Comparison of ENCODE assay signal across 8 mouse cellular contexts in the genomic region with DNA sequence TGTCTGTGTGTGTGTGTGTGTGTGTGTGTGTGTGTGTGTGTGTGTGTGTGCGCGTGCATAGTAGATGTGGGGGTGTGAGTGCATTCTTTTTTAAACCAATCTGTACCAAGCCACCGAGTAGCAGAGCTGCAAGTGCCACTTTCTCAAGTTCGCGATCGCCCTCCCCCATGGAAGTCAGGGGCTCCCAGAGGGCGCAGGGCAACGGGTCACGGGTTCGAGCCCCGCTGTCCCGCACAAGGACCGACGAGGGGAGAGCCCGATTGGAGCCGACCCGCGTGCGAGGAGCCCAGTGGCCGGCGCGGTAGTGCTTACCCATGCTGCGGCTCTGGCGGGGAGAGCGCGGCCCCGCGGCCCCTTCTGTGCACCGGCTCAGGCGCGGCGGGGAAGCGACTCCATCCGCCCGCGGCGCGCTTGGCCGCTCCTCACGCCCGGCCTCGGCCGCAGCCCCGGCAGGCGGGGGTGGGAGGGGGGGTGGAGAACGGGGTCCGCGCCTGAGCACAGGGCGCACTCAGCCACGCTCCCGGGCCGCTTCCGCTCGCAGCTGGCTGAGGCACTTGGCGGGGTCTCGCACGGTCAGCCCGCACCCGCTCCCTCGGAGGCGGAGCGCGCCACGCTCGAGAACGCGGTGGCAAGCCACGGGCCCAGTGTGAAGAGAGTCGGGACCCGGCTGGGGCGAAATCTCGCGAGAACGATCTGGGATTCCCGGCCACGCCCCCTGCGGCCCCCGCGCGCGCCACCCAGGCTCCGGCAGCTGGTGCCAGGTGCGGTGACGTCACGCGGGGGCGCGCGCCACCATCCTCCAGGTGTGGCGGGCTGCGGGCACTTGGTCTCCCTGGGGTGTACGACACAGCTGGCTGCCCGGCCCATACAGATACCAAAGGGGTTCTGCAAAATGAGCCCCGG. TPM values are rescaled to one million over a fixed set of nuclear protein-coding genes. Genes with fewer than 3 reads are reported as not detected.
DNase-seq lines count a peak whose midpoint lies in the region; ATAC-seq and TF ChIP-seq lines count a peak whose summit lies in the region.

A gene (minus strand): TSS at position 665 of the 903 bp plus-strand sequence.

- peak within 1 kb of the TSS; percentile 95 for H3K9ac ChIP-seq in embryonic facial prominence, embryonic 15.5 days
- peak within 1 kb of the TSS; percentile 98 for H3K9ac ChIP-seq in kidney, embryonic 15.5 days

- TF ChIP-seq POLR2A in bone marrow, adult 2 months (IDR thresholded peaks at IDR 0.05; ENCODE audit: borderline replicate concordance, control insufficient read depth, low read depth, low read length) = peak; percentile 92; the same call in 1 of the 2 replicates

- H3K36me3 ChIP-seq in embryonic facial prominence, embryonic 15.5 days = no peaks in the 10 kb centered on the region
- H3K36me3 ChIP-seq in kidney, embryonic 15.5 days = no peaks in the 10 kb centered on the region

- peak; percentile 96 for ATAC-seq in embryonic facial prominence, embryonic 15.5 days (ENCODE audit: insufficient number of reproducible peaks, low FRiP score, low TSS enrichment, low read depth)
- ATAC-seq in kidney, embryonic 15.5 days (replicated peaks; ENCODE audit: low FRiP score) = peak; percentile 98
- ATAC-seq in monocyte, adult 5-6 weeks (replicated peaks; ENCODE audit: insufficient number of reproducible peaks, low FRiP score, low TSS enrichment, poor library complexity, severe bottlenecking) = peak; percentile 83

- no peak for TF ChIP-seq CTCF in bone marrow, adult 2 months (IDR thresholded peaks at IDR 0.05; ENCODE audit: control insufficient read depth, insufficient read depth, low read length)

- no peaks in the 10 kb centered on the region for H3K27me3 ChIP-seq in embryonic facial prominence, embryonic 15.5 days
- no peaks in the 10 kb centered on the region for H3K27me3 ChIP-seq in kidney, embryonic 15.5 days

- no peaks in the 10 kb centered on the region for H3K9me3 ChIP-seq in embryonic facial prominence, embryonic 15.5 days (replicated peaks)
- no peaks in the 10 kb centered on the region for H3K9me3 ChIP-seq in kidney, embryonic 15.5 days (replicated peaks)

- WGBS in bone marrow, adult 2 months = under 1% methylated on average over 85 of the region's 94 CpGs
- WGBS in embryonic facial prominence, embryonic 15.5 days = under 1% methylated on average over 74 of the region's 94 CpGs
- WGBS in kidney, embryonic 15.5 days = under 1% methylated on average over 87 of the region's 94 CpGs

- peak within 1 kb of the TSS; percentile 85 for H3K4me3 ChIP-seq in bone marrow, adult 2 months (replicated peaks; ENCODE audit: control insufficient read depth, low read depth, low read length)
- peak within 1 kb of the TSS; percentile 95 for H3K4me3 ChIP-seq in embryonic facial prominence, embryonic 15.5 days (replicated peaks)
- H3K4me3 ChIP-seq in kidney, embryonic 15.5 days (replicated peaks) = peak within 1 kb of the TSS; percentile 95

- H3K4me1 ChIP-seq in bone marrow, adult 2 months (ENCODE audit: control insufficient read depth, insufficient read depth, low read length) = no peaks in the 10 kb centered on the region
- H3K4me1 ChIP-seq in embryonic facial prominence, embryonic 15.5 days = 0 out of 2 replicates have a peak, but pooled peaks cover 12% of the 10 kb centered on the region
- peaks cover 23% of the 10 kb centered on the region for H3K4me1 ChIP-seq in kidney, embryonic 15.5 days

- H3K27ac ChIP-seq in bone marrow, adult 2 months (ENCODE audit: control insufficient read depth, insufficient read depth, low read depth, low read length, poor library complexity) = peak within 1 kb of the TSS; percentile 88
- H3K27ac ChIP-seq in embryonic facial prominence, embryonic 15.5 days (replicated peaks) = peak within 1 kb of the TSS; percentile 95
- peak within 1 kb of the TSS; percentile 97 for H3K27ac ChIP-seq in kidney, embryonic 15.5 days

- peak; percentile 69 for DNase-seq in 416B (ENCODE audit: low read depth)
- peak; percentile 97 to 98 for DNase-seq in heart, adult 9 months (ENCODE audit: low spot score in 2 of 2)
- DNase-seq in liver = peak; percentile 97
- DNase-seq in spleen, postnatal 4 days (ENCODE audit: low spot score in 2 of 2) = peak; percentile 97 to 99

- peak within 1 kb of the TSS; percentile 67 for H3K4me2 ChIP-seq in embryonic facial prominence, embryonic 15.5 days (replicated peaks)
- H3K4me2 ChIP-seq in kidney, embryonic 15.5 days = peak within 1 kb of the TSS; percentile 71

RNA-seq across cellular contexts. Expression of the gene that starts here (rescaled TPM):
- 7.3 and 11.5 TPM in 2 replicates for polyA plus RNA-seq in bone marrow, adult 2 months (2011; ENCODE audit: insufficient read depth, insufficient read length, low replicate concordance, missing spikeins)
- 23.5 and 26.4 TPM in 2 replicates for polyA plus RNA-seq in embryonic facial prominence, embryonic 15.5 days (2015; fragmentation: Nextera tagmentation; extraction: Ambion mirVana)
- 34.2 and 39.9 TPM in 2 replicates for polyA plus RNA-seq in kidney, embryonic 15.5 days (2015; fragmentation: Nextera tagmentation; extraction: Ambion mirVana)
- 73.3 to 78.5 TPM (median 78.4 TPM) in 3 replicates for total RNA-seq in monocyte, adult 5-6 weeks (2017)

Comparison
In these comparisons a context has a peak if more than half of its experiments do, and no peak if none do; other contexts are left out.
1. Peak in every context shown above with its lines: DNase-seq, ATAC-seq, H3K4me3 ChIP-seq and H3K27ac ChIP-seq.